Mouse (Mus musculus): ENCODE data around the gene Exosc9.
"Not testable (repeated sequence)": the region's sequence is repeated elsewhere in the genome, so short reads cannot be mapped to it uniquely, and the experiment has no call there.

Exosc9 gene

GRCm38 (mm10) chr3:36551851-36552384 is 488 bp upstream of the Exosc9 start:
- peak in 1 of 2 experiments; percentile 10 for DNase-seq (ENCODE audit: low spot score in 2 of 2)

GRCm38 (mm10) chr3:36557601-36558000 is 5.2 kb downstream of the Exosc9 start:
- no peak for DNase-seq (ENCODE audit: low spot score in 2 of 2)

GRCm38 (mm10) chr3:36559606-36560005 is 7.2 kb downstream of the Exosc9 start:
- no peak for DNase-seq (ENCODE audit: low spot score in 2 of 2)

GRCm38 (mm10) chr3:36563666-36564065 is 11.3 kb downstream of the Exosc9 start:
- no peak for DNase-seq (ENCODE audit: low spot score in 2 of 2)

GRCm38 (mm10) chr3:36569836-36570235 is 17.4 kb downstream of the Exosc9 start:
- no peak for DNase-seq (ENCODE audit: low spot score in 2 of 2)

- no peak for DNase-seq (ENCODE audit: low spot score in 2 of 2)
Measured at GRCm38 (mm10) chr3:36571361-36571826, 19.0 kb downstream of the Exosc9 start.

GRCm38 (mm10) chr3:36571827-36572378 is 19.5 kb downstream of the Exosc9 start, which contains the start of gene Ccna2:
Gene Ccna2 (minus strand): TSS chr3:36572150.
- peak; percentile 96 to 98 for DNase-seq (ENCODE audit: low spot score in 2 of 2)

- DNase-seq (ENCODE audit: low spot score in 2 of 2), result no peak
Measured at GRCm38 (mm10) chr3:36598811-36599210, 46.4 kb downstream of the Exosc9 start.

- DNase-seq (ENCODE audit: low spot score in 2 of 2), result not testable (repeated sequence)
Measured at GRCm38 (mm10) chr3:36599773-36600172, 47.4 kb downstream of the Exosc9 start.

- DNase-seq (ENCODE audit: low spot score in 2 of 2), result no peak
Measured at GRCm38 (mm10) chr3:36605894-36606783, 53.7 kb downstream of the Exosc9 start.

GRCm38 (mm10) chr3:36612687-36613086 is 60.3 kb downstream of the Exosc9 start:
- DNase-seq (ENCODE audit: low spot score in 2 of 2), result no peak

- DNase-seq (ENCODE audit: low spot score in 2 of 2), result peak; percentile 87 to 94
Measured at GRCm38 (mm10) chr3:36613202-36613907, 60.9 kb downstream of the Exosc9 start, which contains the start of gene Bbs7. Gene Bbs7 (minus strand): TSS chr3:36613477.

- peak in 1 of 2 experiments; percentile 32 for DNase-seq (ENCODE audit: low spot score in 2 of 2)
Measured at GRCm38 (mm10) chr3:36613908-36614255, 61.5 kb downstream of the Exosc9 start.

All from cerebellum, postnatal 4 days (tissue).